Mouse (Mus musculus) heart, embryonic 13.5 days (tissue): ENCODE data around the gene Fam118b. TPM values are rescaled to one million over a fixed set of nuclear protein-coding genes. Genes with fewer than 3 reads are reported as not detected.
A peak's percentile ranks its signal among the peaks of the same experiment; 100 is the strongest.

Experiments
- ATAC-seq: fragments of 200-750 bp; cut with Nextera tagmentation; 2 replicates; pipeline ENCODE4 v1.8.0; 2017; ENCODE audit warnings: moderate TSS enrichment; ENCODE audit not compliant: insufficient number of reproducible peaks, low FRiP score, low TSS enrichment; ENCODE audit errors: extremely low read depth
- H3K27ac ChIP-seq: fragments of 300-500 bp; sonication (generic); replicated peaks from 2 replicates; pipeline ENCODE4 v1.5.1; 2015; ENCODE audit warnings: moderate library complexity, mild to moderate bottlenecking, inconsistent platforms
- H3K27me3 ChIP-seq: fragments of 300-500 bp; sonication (generic); replicated peaks from 2 replicates; pipeline ENCODE4 v1.6.1; 2015; ENCODE audit warnings: mild to moderate bottlenecking, inconsistent platforms
- H3K36me3 ChIP-seq: fragments of 300-500 bp; sonication (generic); 2 replicates; pipeline ENCODE4 v1.6.1; 2015; ENCODE audit warnings: mild to moderate bottlenecking, inconsistent platforms
- H3K4me1 ChIP-seq: fragments of 300-500 bp; sonication (generic); 2 replicates; pipeline ENCODE4 v1.6.1; 2015; ENCODE audit warnings: inconsistent platforms
- H3K4me2 ChIP-seq: fragments of 300-500 bp; sonication (generic); 2 replicates; pipeline ENCODE4 v1.6.1; 2015; ENCODE audit warnings: inconsistent platforms, mild to moderate bottlenecking, moderate library complexity
- H3K4me3 ChIP-seq: fragments of 300-500 bp; sonication (generic); 2 replicates; pipeline ENCODE4 v1.5.1; 2015; ENCODE audit warnings: moderate library complexity, mild to moderate bottlenecking, inconsistent platforms
- H3K9ac ChIP-seq: fragments of 300-500 bp; sonication (generic); 2 replicates; pipeline ENCODE4 v1.6.1; 2015; ENCODE audit warnings: inconsistent platforms, mild to moderate bottlenecking, moderate library complexity
- H3K9me3 ChIP-seq: fragments of 300-500 bp; sonication (generic); 2 replicates; pipeline ENCODE4 v1.6.1; 2016; ENCODE audit warnings: inconsistent platforms
- WGBS: fragments of 180-500 bp; shearing (Covaris S2); methylation state at CpG from one replicate; pipeline ENCODE4 v1.1.7; 2015; ENCODE audit warnings: mixed read lengths; 5-methylcytosine and 5-hydroxymethylcytosine counted together
- polyA plus RNA-seq: library from polyadenylated mRNA; unstranded; fragments of >200 nt; fragmentation: Nextera tagmentation; extraction: Ambion mirVana; gene quantifications from 2 replicates; pipeline ENCODE4 v1.2.1, GENCODE M21; 2015

Fam118b gene
- polyA plus RNA-seq, 1 experiment from 2014 or later = 28.1 TPM

- no peaks in the 10 kb centered on the region for H3K27me3 ChIP-seq
- 74% methylated on average over 11 of the region's 11 CpGs for WGBS
- no peak overlapping the region for H3K4me3 ChIP-seq
- H3K36me3 ChIP-seq = peaks cover 37% of the 10 kb centered on the region
- H3K27ac ChIP-seq = no peak overlapping the region
- H3K9me3 ChIP-seq = no peaks in the 10 kb centered on the region
- no peaks in the 10 kb centered on the region for H3K4me1 ChIP-seq
- no peak overlapping the region for H3K9ac ChIP-seq
- H3K4me2 ChIP-seq = no peak overlapping the region
- ATAC-seq = no peak
Measured at GRCm38 (mm10) chr9:35192983-35193542, 74.5 kb downstream of the Fam118b start.

- Histone ChIP-seq H3K4me2 (no peak overlapping the region), H3K9ac (no peak overlapping the region), H3K36me3 (peaks cover 57% of the 10 kb centered on the region), H3K4me1 (no peaks in the 10 kb centered on the region), H3K27ac (no peak overlapping the region), H3K9me3 (no peaks in the 10 kb centered on the region), H3K27me3 (no peaks in the 10 kb centered on the region), H3K4me3 (no peak overlapping the region)
- WGBS = 70% methylated on average over 22 of the region's 22 CpGs
- peak; percentile 57 for ATAC-seq
Measured at GRCm38 (mm10) chr9:35188700-35189099, 78.9 kb downstream of the Fam118b start.

GRCm38 (mm10) chr9:35187351-35187903 is 80.2 kb downstream of the Fam118b start:
- H3K9ac ChIP-seq = no peak overlapping the region
- H3K4me2 ChIP-seq = no peak overlapping the region
- 80% methylated on average over 10 of the region's 10 CpGs for WGBS
- no peak overlapping the region for H3K4me3 ChIP-seq
- H3K36me3 ChIP-seq = peaks cover 57% of the 10 kb centered on the region
- ATAC-seq = no peak
- no peaks in the 10 kb centered on the region for H3K9me3 ChIP-seq
- H3K27me3 ChIP-seq = no peaks in the 10 kb centered on the region
- H3K27ac ChIP-seq = no peak overlapping the region
- no peaks in the 10 kb centered on the region for H3K4me1 ChIP-seq

DNA sequence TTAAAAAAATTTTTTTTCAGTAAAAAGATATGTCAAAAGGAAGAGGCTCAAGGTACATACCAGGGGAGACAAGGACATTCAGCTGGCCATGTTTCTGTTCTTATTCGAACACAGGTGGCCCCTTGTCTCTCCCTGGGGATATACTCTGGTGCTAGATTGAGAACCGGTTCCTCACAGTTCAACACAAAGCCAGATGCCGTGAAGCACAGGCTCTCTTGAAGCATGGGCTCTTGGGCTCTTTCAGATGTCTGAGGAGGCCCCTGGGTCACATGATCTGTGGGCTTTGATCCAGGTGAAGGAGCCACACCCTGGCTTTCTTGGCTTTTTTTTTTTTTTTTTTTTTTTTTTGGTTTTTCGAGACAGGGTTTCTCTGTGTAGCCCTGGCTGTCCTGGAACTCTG is 81.2 kb downstream of the Fam118b start:
- Histone ChIP-seq H3K9ac (no peak overlapping the region), H3K9me3 (no peaks in the 10 kb centered on the region), H3K4me2 (no peak overlapping the region), H3K27me3 (no peaks in the 10 kb centered on the region), H3K36me3 (peaks cover 54% of the 10 kb centered on the region), H3K27ac (no peak overlapping the region), H3K4me1 (no peaks in the 10 kb centered on the region), H3K4me3 (no peak overlapping the region)
- no peak for ATAC-seq
- 71% methylated on average over 4 of the region's 4 CpGs for WGBS

- no peak for ATAC-seq
- H3K9me3 ChIP-seq = no peaks in the 10 kb centered on the region
- H3K27me3 ChIP-seq = no peaks in the 10 kb centered on the region
- 61% methylated on average over 5 of the region's 5 CpGs for WGBS
- no peak overlapping the region for H3K9ac ChIP-seq
- peaks cover 23% of the 10 kb centered on the region for H3K36me3 ChIP-seq
- H3K4me1 ChIP-seq = no peaks in the 10 kb centered on the region
- no peak overlapping the region for H3K4me3 ChIP-seq
- no peak overlapping the region for H3K4me2 ChIP-seq
- no peak overlapping the region for H3K27ac ChIP-seq
Measured at GRCm38 (mm10) chr9:35183359-35183758, 84.2 kb downstream of the Fam118b start.

DNA sequence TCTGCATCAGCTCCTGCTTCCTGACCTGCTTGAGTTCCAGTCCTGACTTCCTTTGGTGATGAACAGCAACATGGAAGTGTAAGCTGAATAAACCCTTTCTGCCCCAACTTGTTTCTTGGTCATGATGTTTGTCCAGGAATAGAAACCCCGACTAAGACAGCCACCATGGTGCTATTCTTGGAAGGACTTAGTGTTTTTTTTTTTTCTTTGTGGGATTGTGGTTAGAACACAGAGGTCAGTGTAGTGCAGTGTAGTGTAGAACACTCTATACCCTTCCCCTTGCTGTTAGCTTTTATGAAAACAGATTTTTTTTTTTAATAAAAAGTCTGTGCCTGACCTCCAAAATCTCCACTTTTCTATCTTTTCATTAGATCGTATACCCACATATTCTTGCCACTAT is 84.8 kb downstream of the Fam118b start:
- ATAC-seq = no peak
- no peak overlapping the region for H3K9ac ChIP-seq

DNA sequence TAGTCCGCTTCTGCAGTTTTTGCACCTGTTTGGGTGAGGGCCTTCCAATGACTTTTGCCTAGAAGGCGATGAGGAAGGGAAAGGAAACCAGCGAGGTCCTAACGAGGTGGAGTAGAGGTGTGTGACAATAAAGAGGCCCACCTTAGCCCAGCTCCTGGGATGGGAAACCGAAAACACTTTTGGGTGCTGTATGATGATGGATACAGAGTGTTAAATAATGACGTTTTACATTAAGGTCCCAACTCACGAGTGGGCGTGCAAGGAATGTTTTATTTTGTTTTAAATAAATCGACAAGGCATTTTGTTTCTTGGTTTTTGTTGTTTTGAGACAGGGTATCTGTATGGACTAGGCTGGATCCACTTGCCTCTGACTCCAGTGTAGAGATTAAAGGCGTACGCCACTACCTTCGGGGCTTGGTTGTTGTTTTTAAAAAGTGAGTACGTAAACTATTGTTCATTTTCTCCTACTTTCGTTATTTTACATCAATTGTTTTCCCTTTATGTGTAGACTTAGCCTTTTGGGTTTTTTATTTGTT is 91.4 kb downstream of the Fam118b start:
- H3K27ac ChIP-seq = no peak overlapping the region
- WGBS = 43% methylated on average over 14 of the region's 14 CpGs

More for the DNA sequence above, 84.8 kb downstream of the Fam118b start:
- no peaks in the 10 kb centered on the region for H3K4me1 ChIP-seq
- H3K27ac ChIP-seq = no peak overlapping the region
- H3K4me2 ChIP-seq = no peak overlapping the region
- WGBS = 68% methylated on average over 2 of the region's 2 CpGs
- H3K36me3 ChIP-seq = peaks cover 18% of the 10 kb centered on the region
- H3K4me3 ChIP-seq = no peak overlapping the region
- H3K9me3 ChIP-seq = no peaks in the 10 kb centered on the region
- no peaks in the 10 kb centered on the region for H3K27me3 ChIP-seq

DNA sequence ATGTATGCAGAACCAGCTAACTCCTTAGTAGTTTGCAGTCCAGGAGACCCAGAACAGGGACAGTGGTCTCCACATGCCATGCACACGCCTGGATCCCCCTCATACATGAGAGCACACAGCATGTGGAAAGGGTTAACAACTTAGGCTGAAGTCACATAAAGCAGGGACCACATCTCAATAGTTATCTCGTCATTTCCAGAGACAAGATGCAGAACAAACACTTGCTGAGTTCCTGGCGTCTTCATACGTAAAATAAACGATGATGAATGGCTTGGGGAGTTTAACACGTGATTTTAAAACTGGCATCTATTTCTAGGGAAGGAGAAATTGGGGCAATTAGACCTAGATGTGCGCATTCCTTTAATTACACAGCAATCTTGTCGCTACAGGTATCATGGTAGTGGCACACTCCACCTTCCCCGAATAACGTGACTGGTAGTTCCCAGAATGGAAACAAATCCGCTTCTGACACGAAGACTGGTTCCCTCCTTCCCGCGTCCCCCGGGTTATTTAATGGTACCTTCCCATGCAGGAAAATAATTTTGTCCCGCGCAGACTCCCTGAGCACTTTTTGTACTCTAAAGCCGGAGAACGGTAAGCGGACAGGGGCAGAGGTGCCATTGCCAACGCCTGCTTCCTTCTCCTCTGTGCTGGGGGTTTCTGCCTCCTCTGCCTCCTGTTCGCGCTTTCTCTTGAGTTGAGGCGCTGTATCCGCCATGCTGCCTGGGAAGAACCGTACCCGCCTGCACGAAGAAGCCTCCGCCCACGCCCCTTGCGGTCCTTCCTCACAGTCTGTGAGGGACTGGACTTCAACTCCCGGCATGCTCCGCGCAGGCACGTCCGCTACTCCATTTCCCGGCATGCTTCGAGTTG is 92.1 kb downstream of the Fam118b start, which contains the start of gene Dcps:
Gene Dcps (minus strand): TSS at position 811 of the 873 bp plus-strand sequence.
- WGBS = under 1% methylated on average over 38 of the region's 38 CpGs
- Histone ChIP-seq H3K4me3 (peak within 1 kb of the TSS; percentile 69), H3K9ac (peak within 1 kb of the TSS; percentile 83), H3K27me3 (no peaks in the 10 kb centered on the region), H3K4me2 (peak within 1 kb of the TSS; percentile 94), H3K36me3 (peaks cover 7% of the 10 kb centered on the region), H3K4me1 (peaks cover 15% of the 10 kb centered on the region), H3K9me3 (no peaks in the 10 kb centered on the region), H3K27ac (peak within 1 kb of the TSS; percentile 90)
- peak; percentile 93 for ATAC-seq

More for the DNA sequence above, 91.4 kb downstream of the Fam118b start:
- peaks cover 15% of the 10 kb centered on the region for H3K4me1 ChIP-seq
- ATAC-seq = no peak
- peak overlapping the region; percentile 69 for H3K4me3 ChIP-seq
- no peaks in the 10 kb centered on the region; the same call in 1 of the 2 replicates for H3K36me3 ChIP-seq
- no peaks in the 10 kb centered on the region for H3K9me3 ChIP-seq
- H3K9ac ChIP-seq = peak overlapping the region; percentile 83
- no peaks in the 10 kb centered on the region for H3K27me3 ChIP-seq
- H3K4me2 ChIP-seq = peak overlapping the region; percentile 94

- H3K9ac ChIP-seq = no peak overlapping the region
- 85% methylated on average over 1 of the region's 1 CpGs for WGBS
- H3K4me3 ChIP-seq = no peak overlapping the region
- no peak overlapping the region for H3K4me2 ChIP-seq
- ATAC-seq = no peak
- no peaks in the 10 kb centered on the region for H3K9me3 ChIP-seq
- peaks cover 28% of the 10 kb centered on the region for H3K36me3 ChIP-seq
- H3K4me1 ChIP-seq = peaks cover 15% of the 10 kb centered on the region
- no peaks in the 10 kb centered on the region for H3K27me3 ChIP-seq
- no peak overlapping the region for H3K27ac ChIP-seq
Measured at GRCm38 (mm10) chr9:35173331-35173730, 94.3 kb downstream of the Fam118b start.

- Histone ChIP-seq H3K4me3 (no peak overlapping the region), H3K27ac (no peak overlapping the region), H3K27me3 (no peaks in the 10 kb centered on the region), H3K9me3 (no peaks in the 10 kb centered on the region), H3K4me1 (peaks cover 10% of the 10 kb centered on the region), H3K4me2 (no peak overlapping the region), H3K9ac (no peak overlapping the region), H3K36me3 (peaks cover 28% of the 10 kb centered on the region)
- ATAC-seq = no peak
- 85% methylated on average over 7 of the region's 7 CpGs for WGBS
Measured at GRCm38 (mm10) chr9:35170071-35170470, 97.5 kb downstream of the Fam118b start.
